Mouse (Mus musculus) cerebellum, adult 2 months (tissue): ENCODE data around the gene Chrnb4. TPM values are rescaled to one million over a fixed set of nuclear protein-coding genes. Genes with fewer than 3 reads are reported as not detected.
A peak's percentile ranks its signal among the peaks of the same experiment; 100 is the strongest.

Experiments
- DNase-seq, 2 experiments: peaks; one replicate each; pipeline ENCODE4 v3.0.0; 2021
- H3K27ac ChIP-seq: fragments of 200-500 bp; 2 replicates; pipeline ENCODE4 v1.5.1; 2012; ENCODE audit warnings: low read length, control low read depth, inconsistent platforms; ENCODE audit not compliant: insufficient read depth
- H3K27me3 ChIP-seq: fragments of 200-500 bp; 2 replicates; pipeline ENCODE4 v1.6.1; 2012; ENCODE audit warnings: inconsistent platforms, mild to moderate bottlenecking, low read length, moderate library complexity; ENCODE audit not compliant: control insufficient read depth, insufficient read depth
- H3K4me1 ChIP-seq: fragments of 200-500 bp; 2 replicates; pipeline ENCODE4 v1.6.1; 2011; ENCODE audit warnings: low read length; ENCODE audit not compliant: control insufficient read depth, insufficient read depth
- H3K4me3 ChIP-seq: fragments of 200-500 bp; replicated peaks from 2 replicates; pipeline ENCODE3; 2011; ENCODE audit warnings: mild to moderate bottlenecking, low read depth, low read length, control low read depth; ENCODE audit not compliant: insufficient read depth
- CTCF ChIP-seq: fragments of 200-500 bp; IDR thresholded peaks from 2 replicates; pipeline ENCODE4 v1.5.1; 2011; ENCODE audit warnings: low read depth, mild to moderate bottlenecking, control low read depth, low read length, moderate library complexity, borderline replicate concordance; ENCODE audit not compliant: insufficient read depth
- POLR2A ChIP-seq: fragments of 200-500 bp; IDR thresholded peaks from 2 replicates; pipeline ENCODE4 v1.6.1; 2011; ENCODE audit warnings: low read length, control low read depth, borderline replicate concordance; ENCODE audit not compliant: insufficient read depth
- WGBS: fragments of 180-500 bp; shearing (Covaris S2); methylation state at CpG from one replicate; pipeline ENCODE4 v1.1.7; 2018; 5-methylcytosine and 5-hydroxymethylcytosine counted together
- polyA plus RNA-seq: library from polyadenylated mRNA; depleted of rRNA; stranded (reverse); fragments of >200 nt; gene quantifications from 2 replicates; pipeline ENCODE4 v1.2.3, GENCODE M21; 2012

Gene Chrnb4
- polyA plus RNA-seq, 1 experiment: 2.7 TPM

GRCm38 (mm10) chr9:55065241-55065640 lies 16.7 kb upstream of the Chrnb4 start:
- peak; percentile 73 to 82 for DNase-seq
- Histone ChIP-seq H3K4me1 (peaks cover 13% of the 10 kb centered on the region), H3K27me3 (no peaks in the 10 kb centered on the region), H3K4me3 (no peak overlapping the region), H3K27ac (no peak overlapping the region)
- TF ChIP-seq POLR2A: no peak
- TF ChIP-seq CTCF: no peak
- 41% methylated on average over 9 of the region's 9 CpGs for WGBS

- H3K27me3 ChIP-seq: no peaks in the 10 kb centered on the region
- H3K4me1 ChIP-seq: no peaks in the 10 kb centered on the region
- TF ChIP-seq POLR2A (no peak), CTCF (no peak)
- H3K27ac ChIP-seq: no peak overlapping the region
- DNase-seq: no peak
- over 99% methylated on average over 4 of the region's 4 CpGs for WGBS
- H3K4me3 ChIP-seq: no peak overlapping the region
Measured at GRCm38 (mm10) chr9:55058067-55058466, 9.5 kb upstream of the Chrnb4 start.

- TF ChIP-seq CTCF (no peak), POLR2A (no peak)
- no peaks in the 10 kb centered on the region for H3K27me3 ChIP-seq
- H3K4me1 ChIP-seq: no peaks in the 10 kb centered on the region
- WGBS: 88% methylated on average over 2 of the region's 2 CpGs
- H3K4me3 ChIP-seq: no peak overlapping the region
- no peak overlapping the region for H3K27ac ChIP-seq
- DNase-seq: no peak
Measured at GRCm38 (mm10) chr9:55055386-55055930, 6.9 kb upstream of the Chrnb4 start.

GRCm38 (mm10) chr9:55046764-55047163 lies 1.8 kb downstream of the Chrnb4 start:
- H3K4me3 ChIP-seq: no peak overlapping the region
- 3% methylated on average over 3 of the region's 3 CpGs for WGBS
- DNase-seq: peak in 1 of 2 experiments; percentile 16
- TF ChIP-seq POLR2A (no peak), CTCF (0 out of 2 replicates have a peak, but pooled peaks have one; percentile 7)
- H3K27me3 ChIP-seq: no peaks in the 10 kb centered on the region; the same call in 1 of the 2 replicates
- no peak overlapping the region for H3K27ac ChIP-seq
- peaks cover 10% of the 10 kb centered on the region; the same call in 1 of the 2 replicates for H3K4me1 ChIP-seq

- DNase-seq: no peak
- no peak overlapping the region for H3K4me3 ChIP-seq
- H3K27me3 ChIP-seq: no peaks in the 10 kb centered on the region; the same call in 1 of the 2 replicates
- peaks cover 13% of the 10 kb centered on the region for H3K4me1 ChIP-seq
- TF ChIP-seq POLR2A (no peak), CTCF (no peak)
- 58% methylated on average over 2 of the region's 2 CpGs for WGBS
- H3K27ac ChIP-seq: no peak overlapping the region
Measured at GRCm38 (mm10) chr9:55045001-55045400, 3.6 kb downstream of the Chrnb4 start.

GRCm38 (mm10) chr9:55043688-55044087 lies 4.9 kb downstream of the Chrnb4 start:
- WGBS: 64% methylated on average over 8 of the region's 8 CpGs
- Histone ChIP-seq H3K27ac (no peak overlapping the region), H3K4me1 (peaks cover 13% of the 10 kb centered on the region), H3K4me3 (no peak overlapping the region), H3K27me3 (no peaks in the 10 kb centered on the region; the same call in 1 of the 2 replicates)
- TF ChIP-seq CTCF: no peak
- TF ChIP-seq POLR2A: no peak
- no peak for DNase-seq

- Histone ChIP-seq H3K27me3 (no peaks in the 10 kb centered on the region), H3K4me3 (no peak overlapping the region), H3K27ac (no peak overlapping the region), H3K4me1 (peaks cover 6% of the 10 kb centered on the region)
- TF ChIP-seq POLR2A (no peak), CTCF (no peak)
- 34% methylated on average over 2 of the region's 2 CpGs for WGBS
- DNase-seq: no peak
Measured at GRCm38 (mm10) chr9:55041389-55041788, 7.2 kb downstream of the Chrnb4 start.

- Histone ChIP-seq H3K27me3 (no peaks in the 10 kb centered on the region), H3K4me3 (no peak overlapping the region), H3K4me1 (peaks cover 6% of the 10 kb centered on the region), H3K27ac (no peak overlapping the region)
- WGBS: 57% methylated on average over 5 of the region's 5 CpGs
- no peak for DNase-seq
- no peak for TF ChIP-seq POLR2A
- no peak for TF ChIP-seq CTCF
Measured at GRCm38 (mm10) chr9:55039983-55040382, 8.6 kb downstream of the Chrnb4 start.
